Mouse (Mus musculus): Measurements from ENCODE around the gene Klra17. TPM values are rescaled to one million over a fixed set of nuclear protein-coding genes. Genes with fewer than 3 reads are reported as not detected.
"Not testable (repeated sequence)": the region's sequence is repeated elsewhere in the genome, so short reads cannot be mapped to it uniquely, and the experiment has no call there.

Gene Klra17
- 0.26 and 0.52 TPM in 2 replicates for polyA plus RNA-seq (2012; rRNA removed)

GRCm38 (mm10) chr6:129876549-129876948 is at the start of gene Klra17:
TSS of gene Klra17 (minus strand) at chr6:129876672.
- no peak within 1 kb of the TSS for H3K4me3 ChIP-seq (ENCODE audit: extremely low read depth, insufficient read depth, insufficient read length)
- peaks cover 2% of the 10 kb centered on the region for H3K4me1 ChIP-seq (ENCODE audit: control insufficient read depth, insufficient read depth, insufficient read length)

DNA sequence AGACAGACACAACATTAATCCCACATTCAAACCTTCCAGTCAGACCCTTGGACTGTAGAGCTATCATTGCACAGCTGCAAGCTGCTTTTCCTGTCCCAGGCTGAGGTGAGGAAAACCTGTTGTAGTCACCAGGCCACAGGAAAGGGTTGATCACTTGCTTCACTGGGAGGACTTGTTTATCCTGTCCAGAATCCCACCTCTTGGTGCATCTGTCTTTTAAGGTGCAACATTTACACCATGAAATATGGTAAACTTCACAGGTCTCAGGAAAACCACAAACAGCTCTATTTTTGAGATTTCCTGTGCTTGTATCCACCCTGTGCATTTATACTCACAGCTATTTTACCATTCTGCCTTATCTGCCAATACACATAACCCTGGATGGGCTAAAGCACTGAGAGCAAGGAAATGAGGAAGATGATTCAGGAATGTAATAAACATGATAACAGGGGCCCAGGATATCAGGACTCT is 41.0 kb upstream of the Klra17 start, which contains the start of gene Klra5:
Gene Klra5, minus strand, starts transcription at position 175 of the 471 bp plus-strand sequence.
- H3K27me3 ChIP-seq (ENCODE audit: control insufficient read depth, insufficient read depth, low read length); DNase-seq (ENCODE audit: low read depth in 1 of 2, low spot score in 2 of 2); H3K4me1 ChIP-seq (ENCODE audit: control insufficient read depth, insufficient read depth, insufficient read length); H3K27ac ChIP-seq (ENCODE audit: insufficient read depth, low read length); H3K36me3 ChIP-seq (ENCODE audit: control insufficient read depth, insufficient read depth, low read length); H3K4me3 ChIP-seq (ENCODE audit: extremely low read depth, insufficient read depth, insufficient read length): not testable (repeated sequence)

More at GRCm38 (mm10) chr6:129876549-129876948, at the start of gene Klra17:
- 4% methylated on average over 1 of the region's 1 CpGs for whole genome bisulfite sequencing
- TF ChIP-seq POLR2A (IDR thresholded peaks at IDR 0.05; ENCODE audit: low read depth, low read length) (no peak), CTCF (IDR thresholded peaks at IDR 0.05; ENCODE audit: extremely low read depth, insufficient read depth, insufficient read length, insufficient replicate concordance) (no peak)
- no peak within 1 kb of the TSS for H3K27ac ChIP-seq (ENCODE audit: insufficient read depth, low read length)
- H3K36me3 ChIP-seq (ENCODE audit: control insufficient read depth, insufficient read depth, low read length), result no peaks in the 10 kb centered on the region
- DNase-seq (ENCODE audit: low read depth in 1 of 2, low spot score in 2 of 2), result no peak
- H3K27me3 ChIP-seq (ENCODE audit: control insufficient read depth, insufficient read depth, low read length), result no peaks in the 10 kb centered on the region

GRCm38 (mm10) chr6:129916996-129917395 is 40.5 kb upstream of the Klra17 start:
- H3K27ac ChIP-seq (ENCODE audit: insufficient read depth, low read length), result no peak overlapping the region
- no peaks in the 10 kb centered on the region for H3K27me3 ChIP-seq (ENCODE audit: control insufficient read depth, insufficient read depth, low read length)
- H3K36me3 ChIP-seq (ENCODE audit: control insufficient read depth, insufficient read depth, low read length), result no peaks in the 10 kb centered on the region
- DNase-seq (ENCODE audit: low read depth in 1 of 2, low spot score in 2 of 2), result no peak
- no peak overlapping the region for H3K4me3 ChIP-seq (ENCODE audit: extremely low read depth, insufficient read depth, insufficient read length)
- WGBS, result 57% methylated on average over 1 of the region's 1 CpGs
- no peaks in the 10 kb centered on the region for H3K4me1 ChIP-seq (ENCODE audit: control insufficient read depth, insufficient read depth, insufficient read length)
- no peak for TF ChIP-seq POLR2A (IDR thresholded peaks at IDR 0.05; ENCODE audit: low read depth, low read length)
- no peak for TF ChIP-seq CTCF (IDR thresholded peaks at IDR 0.05; ENCODE audit: extremely low read depth, insufficient read depth, insufficient read length, insufficient replicate concordance)

- no peak overlapping the region for H3K4me3 ChIP-seq (ENCODE audit: extremely low read depth, insufficient read depth, insufficient read length)
- no peaks in the 10 kb centered on the region for H3K27me3 ChIP-seq (ENCODE audit: control insufficient read depth, insufficient read depth, low read length)
- TF ChIP-seq CTCF (IDR thresholded peaks at IDR 0.05; ENCODE audit: extremely low read depth, insufficient read depth, insufficient read length, insufficient replicate concordance) (no peak), POLR2A (IDR thresholded peaks at IDR 0.05; ENCODE audit: low read depth, low read length) (no peak)
- DNase-seq (ENCODE audit: low read depth in 1 of 2, low spot score in 2 of 2), result no peak
- no peaks in the 10 kb centered on the region for H3K4me1 ChIP-seq (ENCODE audit: control insufficient read depth, insufficient read depth, insufficient read length)
- 83% methylated on average over 2 of the region's 2 CpGs for WGBS
- no peak overlapping the region for H3K27ac ChIP-seq (ENCODE audit: insufficient read depth, low read length)
- H3K36me3 ChIP-seq (ENCODE audit: control insufficient read depth, insufficient read depth, low read length), result no peaks in the 10 kb centered on the region
Observed at GRCm38 (mm10) chr6:129882525-129882924, 6.1 kb upstream of the Klra17 start.

DNA sequence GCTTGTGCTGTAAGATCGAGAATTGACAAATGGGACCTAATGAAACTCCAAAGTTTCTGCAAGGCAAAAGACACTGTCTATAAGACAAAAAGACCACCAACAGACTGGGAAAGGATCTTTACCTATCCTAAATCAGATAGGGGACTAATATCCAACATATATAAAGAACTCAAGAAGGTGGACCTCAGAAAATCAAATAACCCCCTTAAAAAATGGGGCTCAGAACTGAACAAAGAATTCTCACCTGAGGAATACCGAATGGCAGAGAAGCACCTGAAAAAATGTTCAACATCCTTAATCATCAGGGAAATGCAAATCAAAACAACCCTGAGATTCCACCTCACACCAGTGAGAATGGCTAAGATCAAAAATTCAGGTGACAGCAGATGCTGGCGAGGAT is 14.1 kb downstream of the Klra17 start, which contains the start of gene Gm17631:
Gene Gm17631, plus strand, starts transcription at position 301 of the 400 bp plus-strand sequence.
- H3K4me3 ChIP-seq (ENCODE audit: extremely low read depth, insufficient read depth, insufficient read length); H3K27ac ChIP-seq (ENCODE audit: insufficient read depth, low read length); H3K27me3 ChIP-seq (ENCODE audit: control insufficient read depth, insufficient read depth, low read length); H3K4me1 ChIP-seq (ENCODE audit: control insufficient read depth, insufficient read depth, insufficient read length); DNase-seq (ENCODE audit: low read depth in 1 of 2, low spot score in 2 of 2); H3K36me3 ChIP-seq (ENCODE audit: control insufficient read depth, insufficient read depth, low read length): not testable (repeated sequence)
- WGBS, result no CpG with 5 or more reads among the region's 3 CpGs

DNA sequence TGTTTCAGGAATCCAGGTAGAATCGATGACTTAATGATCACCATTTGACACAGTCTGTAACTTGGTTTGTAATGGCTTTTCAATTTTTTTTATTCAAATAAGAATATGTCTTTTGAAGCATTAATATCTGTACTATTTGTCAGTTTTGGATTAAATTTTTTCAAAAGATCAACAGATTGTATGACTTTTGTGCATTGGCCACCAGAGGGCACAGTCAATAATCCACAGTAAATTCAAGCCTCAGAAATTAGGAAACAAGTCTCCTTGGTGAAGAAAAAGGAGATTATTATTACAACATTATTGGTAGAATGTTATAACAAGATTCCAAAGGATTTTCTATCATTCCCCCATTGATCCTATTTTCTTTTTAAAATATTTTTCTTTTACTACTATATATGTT is 50.9 kb downstream of the Klra17 start:
- TF ChIP-seq CTCF (IDR thresholded peaks at IDR 0.05; ENCODE audit: extremely low read depth, insufficient read depth, insufficient read length, insufficient replicate concordance) (no peak), POLR2A (IDR thresholded peaks at IDR 0.05; ENCODE audit: low read depth, low read length) (no peak)
- 85% methylated on average over 1 of the region's 1 CpGs for WGBS
- Histone ChIP-seq H3K4me1 (ENCODE audit: control insufficient read depth, insufficient read depth, insufficient read length) (no peaks in the 10 kb centered on the region), H3K27me3 (ENCODE audit: control insufficient read depth, insufficient read depth, low read length) (no peaks in the 10 kb centered on the region), H3K36me3 (ENCODE audit: control insufficient read depth, insufficient read depth, low read length) (no peaks in the 10 kb centered on the region), H3K4me3 (ENCODE audit: extremely low read depth, insufficient read depth, insufficient read length) (no peak overlapping the region), H3K27ac (ENCODE audit: insufficient read depth, low read length) (no peak overlapping the region)
- no peak for DNase-seq (ENCODE audit: low read depth in 1 of 2, low spot score in 2 of 2)

DNA sequence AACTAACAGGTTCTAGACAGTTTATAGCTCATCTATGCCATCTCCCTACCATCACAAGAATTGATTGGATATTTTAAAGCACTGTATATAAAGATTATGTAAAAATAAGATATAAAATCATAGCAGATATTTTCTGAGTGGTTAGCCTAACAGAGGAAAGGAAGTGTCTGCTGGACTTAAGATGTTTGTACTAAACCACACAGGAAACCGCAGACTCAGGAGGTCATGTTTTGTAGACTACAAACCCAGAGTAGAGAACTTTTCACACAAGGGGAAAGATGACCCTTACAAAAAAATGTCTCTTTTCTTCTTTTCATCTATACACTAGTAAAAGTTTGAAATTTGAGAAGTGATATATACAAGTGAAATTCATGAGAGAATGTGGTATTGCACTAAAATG is 52.5 kb downstream of the Klra17 start:
- Histone ChIP-seq H3K4me3 (ENCODE audit: extremely low read depth, insufficient read depth, insufficient read length) (no peak overlapping the region), H3K4me1 (ENCODE audit: control insufficient read depth, insufficient read depth, insufficient read length) (no peaks in the 10 kb centered on the region), H3K36me3 (ENCODE audit: control insufficient read depth, insufficient read depth, low read length) (no peaks in the 10 kb centered on the region), H3K27ac (ENCODE audit: insufficient read depth, low read length) (no peak overlapping the region), H3K27me3 (ENCODE audit: control insufficient read depth, insufficient read depth, low read length) (no peaks in the 10 kb centered on the region)
- DNase-seq (ENCODE audit: low read depth in 1 of 2, low spot score in 2 of 2), result peak in 1 of 2 experiments; percentile 1
- TF ChIP-seq POLR2A (IDR thresholded peaks at IDR 0.05; ENCODE audit: low read depth, low read length), result no peak
- no peak for TF ChIP-seq CTCF (IDR thresholded peaks at IDR 0.05; ENCODE audit: extremely low read depth, insufficient read depth, insufficient read length, insufficient replicate concordance)
- WGBS, result 7% methylated on average over 1 of the region's 1 CpGs

All from spleen, adult 2 months (tissue).